Mouse (Mus musculus): Measurements from ENCODE around the gene Pilrb2. TPM values are rescaled to one million over a fixed set of nuclear protein-coding genes. Genes with fewer than 3 reads are reported as not detected.

The Pilrb2 gene
- polyA plus RNA-seq, 1 experiment from 2014 or later, result 1.1 TPM

DNA sequence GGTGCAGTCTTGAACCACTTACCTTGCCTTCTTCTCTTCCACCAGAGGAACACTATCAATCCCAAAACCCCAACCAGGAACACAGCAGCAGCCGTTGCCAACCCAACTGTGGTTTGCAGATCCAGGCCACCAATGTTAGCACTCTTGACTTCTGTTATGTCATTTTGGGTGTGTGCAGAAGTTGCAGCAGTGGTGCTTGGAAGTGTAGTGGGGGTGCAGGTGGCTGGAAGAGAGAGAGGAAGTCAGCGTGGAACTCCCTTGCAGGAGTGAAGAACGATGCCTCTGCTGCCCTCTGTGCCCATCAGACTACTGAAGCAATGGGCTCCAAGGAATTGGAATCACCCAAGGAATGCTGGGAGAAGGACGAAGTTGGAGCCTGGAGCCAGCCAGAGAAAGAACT is 40.5 kb downstream of the Pilrb2 start:
- no peaks in the 10 kb centered on the region for H3K27me3 ChIP-seq
- H3K9me3 ChIP-seq, result no peaks in the 10 kb centered on the region
- H3K4me3 ChIP-seq, result no peak overlapping the region
- no peaks in the 10 kb centered on the region for H3K4me1 ChIP-seq
- 77% methylated on average over 4 of the region's 4 CpGs for WGBS
- no peak for ATAC-seq (ENCODE audit: borderline replicate concordance, extremely low read depth, low FRiP score, low TSS enrichment)
- no peak overlapping the region for H3K4me2 ChIP-seq
- no peaks in the 10 kb centered on the region for H3K36me3 ChIP-seq
- H3K27ac ChIP-seq, result no peak overlapping the region
- no peak overlapping the region for H3K9ac ChIP-seq

DNA sequence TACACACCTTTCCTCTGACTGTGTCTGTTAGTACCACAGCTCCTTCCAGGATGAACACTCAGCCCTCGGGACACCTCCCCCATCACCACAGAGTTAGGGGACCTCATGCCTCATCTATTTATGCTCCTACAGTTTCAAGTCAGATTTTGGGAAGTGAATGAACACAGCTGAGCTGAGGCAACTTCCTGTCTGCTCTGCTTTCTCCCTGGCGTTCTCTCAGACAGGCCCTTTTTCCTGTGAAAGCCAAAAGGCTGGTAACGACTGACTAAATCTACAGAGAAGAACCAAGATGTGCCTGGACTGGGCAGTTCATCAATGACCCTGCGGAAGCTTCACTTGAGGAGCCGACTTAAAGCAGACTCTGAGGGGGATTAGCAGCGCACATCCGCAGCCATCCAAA is 41.4 kb downstream of the Pilrb2 start:
- WGBS, result 65% methylated on average over 7 of the region's 7 CpGs

DNA sequence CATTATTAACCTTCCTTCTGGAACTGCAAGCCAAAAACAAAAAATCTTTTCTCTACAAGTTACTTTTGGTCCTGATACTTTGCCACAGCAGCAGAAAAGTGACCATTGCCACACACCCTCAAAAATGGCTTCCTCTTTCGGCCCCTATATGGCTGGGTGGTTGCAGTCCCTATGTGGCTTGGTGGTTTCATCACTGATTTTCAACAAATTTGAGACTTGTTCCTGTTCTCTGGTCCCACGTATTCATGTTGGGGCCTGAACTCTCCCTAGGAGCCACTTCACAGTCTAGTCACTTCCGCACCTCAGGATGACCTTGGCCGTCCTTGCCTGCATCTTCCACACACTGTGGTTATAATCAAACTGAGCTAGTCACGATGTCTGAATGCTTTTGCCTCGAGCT is 42.9 kb downstream of the Pilrb2 start:
- 77% methylated on average over 6 of the region's 6 CpGs for WGBS
- Histone ChIP-seq H3K36me3 (no peaks in the 10 kb centered on the region), H3K4me2 (no peak overlapping the region), H3K27me3 (no peaks in the 10 kb centered on the region), H3K9me3 (no peaks in the 10 kb centered on the region), H3K4me3 (no peak overlapping the region), H3K27ac (no peak overlapping the region), H3K4me1 (no peaks in the 10 kb centered on the region), H3K9ac (no peak overlapping the region)
- no peak for ATAC-seq (ENCODE audit: borderline replicate concordance, extremely low read depth, low FRiP score, low TSS enrichment)

More for the DNA sequence above, 41.4 kb downstream of the Pilrb2 start:
- no peaks in the 10 kb centered on the region for H3K9me3 ChIP-seq
- no peak overlapping the region for H3K4me2 ChIP-seq
- H3K9ac ChIP-seq, result no peak overlapping the region
- H3K27ac ChIP-seq, result 0 out of 2 replicates have a peak overlapping the region, but pooled peaks have one; percentile 29
- H3K4me3 ChIP-seq, result no peak overlapping the region
- H3K27me3 ChIP-seq, result no peaks in the 10 kb centered on the region
- no peak for ATAC-seq (ENCODE audit: borderline replicate concordance, extremely low read depth, low FRiP score, low TSS enrichment)
- H3K4me1 ChIP-seq, result no peaks in the 10 kb centered on the region
- no peaks in the 10 kb centered on the region for H3K36me3 ChIP-seq

DNA sequence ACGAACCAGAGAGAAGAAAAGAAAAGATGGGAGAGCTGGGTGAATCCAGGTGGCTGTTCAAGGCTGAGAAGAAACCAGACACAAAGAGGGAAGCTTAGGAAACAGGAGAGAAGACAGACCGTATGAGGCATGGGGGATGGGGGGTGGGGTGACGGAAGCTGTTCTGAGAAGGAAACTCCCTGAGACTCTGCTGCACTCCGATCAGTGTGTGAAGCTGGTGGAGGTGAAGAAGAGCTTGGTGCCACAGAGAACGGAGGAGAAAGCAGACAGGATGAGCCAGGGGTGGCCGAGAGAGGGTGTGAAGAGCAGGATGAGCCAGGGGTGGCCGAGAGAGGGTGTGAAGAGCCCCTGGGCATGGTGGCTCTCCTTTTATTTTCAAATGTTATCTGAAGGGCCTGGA is 45.2 kb downstream of the Pilrb2 start:
- no peak for ATAC-seq (ENCODE audit: borderline replicate concordance, extremely low read depth, low FRiP score, low TSS enrichment)
- H3K4me1 ChIP-seq, result no peaks in the 10 kb centered on the region
- no peak overlapping the region for H3K4me2 ChIP-seq
- H3K9ac ChIP-seq, result no peak overlapping the region
- H3K9me3 ChIP-seq, result no peaks in the 10 kb centered on the region
- no peaks in the 10 kb centered on the region for H3K27me3 ChIP-seq
- H3K36me3 ChIP-seq, result no peaks in the 10 kb centered on the region
- H3K27ac ChIP-seq, result no peak overlapping the region
- 46% methylated on average over 7 of the region's 7 CpGs for WGBS
- no peak overlapping the region for H3K4me3 ChIP-seq

GRCm38 (mm10) chr5:137825971-137826370 is 45.6 kb downstream of the Pilrb2 start:
- H3K9me3 ChIP-seq, result no peaks in the 10 kb centered on the region
- H3K36me3 ChIP-seq, result no peaks in the 10 kb centered on the region
- H3K9ac ChIP-seq, result no peak overlapping the region
- no peak overlapping the region for H3K4me3 ChIP-seq
- no peak for ATAC-seq (ENCODE audit: borderline replicate concordance, extremely low read depth, low FRiP score, low TSS enrichment)
- no peaks in the 10 kb centered on the region for H3K27me3 ChIP-seq
- no peak overlapping the region for H3K27ac ChIP-seq
- WGBS, result 74% methylated on average over 2 of the region's 2 CpGs
- no peak overlapping the region for H3K4me2 ChIP-seq
- no peaks in the 10 kb centered on the region for H3K4me1 ChIP-seq

DNA sequence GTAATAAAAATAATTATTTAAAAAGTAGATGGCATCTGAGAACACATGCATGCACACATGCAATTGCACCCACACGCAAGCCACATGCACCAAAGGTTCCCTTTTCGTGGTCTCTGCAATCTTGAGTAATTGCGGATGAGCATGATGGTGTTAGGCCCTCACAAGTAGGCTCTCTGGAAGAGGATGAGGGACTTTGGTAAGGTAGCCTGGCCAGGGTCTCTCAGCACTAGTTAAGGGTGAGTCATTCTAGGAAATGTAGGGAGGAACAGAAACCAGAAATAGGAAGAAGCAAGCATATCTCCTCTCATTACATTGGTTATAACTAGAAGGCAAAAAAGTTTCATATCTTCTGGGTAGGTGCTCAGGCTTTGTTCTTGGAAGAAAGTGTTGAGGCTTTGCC is 46.6 kb downstream of the Pilrb2 start:
- ATAC-seq (ENCODE audit: borderline replicate concordance, extremely low read depth, low FRiP score, low TSS enrichment), result no peak
- Histone ChIP-seq H3K9ac (no peak overlapping the region), H3K36me3 (no peaks in the 10 kb centered on the region), H3K9me3 (no peaks in the 10 kb centered on the region), H3K27ac (no peak overlapping the region), H3K4me3 (no peak overlapping the region), H3K27me3 (no peaks in the 10 kb centered on the region), H3K4me2 (no peak overlapping the region), H3K4me1 (no peaks in the 10 kb centered on the region)
- WGBS, result 89% methylated on average over 3 of the region's 3 CpGs

- Histone ChIP-seq H3K4me2 (no peak overlapping the region), H3K36me3 (no peaks in the 10 kb centered on the region), H3K4me3 (no peak overlapping the region), H3K27ac (no peak overlapping the region), H3K4me1 (no peaks in the 10 kb centered on the region), H3K27me3 (no peaks in the 10 kb centered on the region), H3K9me3 (no peaks in the 10 kb centered on the region), H3K9ac (no peak overlapping the region)
- no peak for ATAC-seq (ENCODE audit: borderline replicate concordance, extremely low read depth, low FRiP score, low TSS enrichment)
- WGBS, result 87% methylated on average over 6 of the region's 6 CpGs
Observed at GRCm38 (mm10) chr5:137823455-137824045, 48.1 kb downstream of the Pilrb2 start.

DNA sequence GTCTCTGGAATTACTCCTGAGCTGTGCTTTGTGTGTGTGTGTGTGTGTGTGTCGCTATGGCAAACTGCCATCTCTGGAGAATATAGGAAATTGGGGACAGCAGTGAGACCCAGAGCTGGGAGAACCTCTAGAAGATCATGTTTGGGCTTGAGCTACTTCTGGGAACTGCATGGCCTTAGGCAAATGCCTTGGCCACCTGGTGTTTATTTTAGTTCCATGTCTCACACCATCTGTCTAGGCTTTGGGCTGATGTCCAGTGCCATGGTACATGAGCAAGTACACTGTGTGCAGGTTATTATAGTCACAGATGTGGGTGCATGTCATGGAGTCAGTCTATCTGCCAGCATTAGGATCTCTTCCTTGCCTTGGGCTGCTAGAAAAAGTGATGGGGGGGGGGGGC is 49.0 kb downstream of the Pilrb2 start:
- Histone ChIP-seq H3K9me3 (no peaks in the 10 kb centered on the region), H3K27ac (no peak overlapping the region), H3K9ac (no peak overlapping the region), H3K4me2 (no peak overlapping the region), H3K4me1 (no peaks in the 10 kb centered on the region), H3K36me3 (no peaks in the 10 kb centered on the region), H3K27me3 (no peaks in the 10 kb centered on the region), H3K4me3 (no peak overlapping the region)
- 81% methylated on average over 1 of the region's 1 CpGs for WGBS
- ATAC-seq (ENCODE audit: borderline replicate concordance, extremely low read depth, low FRiP score, low TSS enrichment), result no peak

DNA sequence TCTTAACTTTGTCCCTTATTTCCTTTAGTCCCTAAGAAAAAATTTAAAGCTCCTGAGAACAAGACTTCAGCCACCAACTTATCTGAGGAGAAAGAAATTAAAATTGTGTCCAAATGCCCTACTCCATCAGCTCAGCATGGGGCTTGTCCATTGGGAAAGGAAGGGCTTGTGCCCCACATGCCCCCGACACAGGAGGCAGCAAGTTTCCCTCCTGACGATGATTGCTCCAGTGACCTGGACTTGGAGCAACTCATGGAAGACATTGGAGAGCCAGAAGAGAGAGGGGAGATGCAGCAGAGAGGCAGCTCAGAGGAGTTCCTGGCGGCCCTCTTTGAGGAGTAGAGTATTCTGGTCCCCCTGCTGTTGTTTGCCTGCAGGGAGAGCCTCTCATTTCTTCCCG is 49.5 kb downstream of the Pilrb2 start:
- Histone ChIP-seq H3K27me3 (no peaks in the 10 kb centered on the region), H3K9ac (no peak overlapping the region), H3K36me3 (no peaks in the 10 kb centered on the region), H3K4me2 (no peak overlapping the region), H3K9me3 (no peaks in the 10 kb centered on the region), H3K4me3 (no peak overlapping the region), H3K4me1 (no peaks in the 10 kb centered on the region), H3K27ac (no peak overlapping the region)
- 56% methylated on average over 4 of the region's 4 CpGs for WGBS
- no peak for ATAC-seq (ENCODE audit: borderline replicate concordance, extremely low read depth, low FRiP score, low TSS enrichment)

- no peak for ATAC-seq (ENCODE audit: borderline replicate concordance, extremely low read depth, low FRiP score, low TSS enrichment)
- H3K27me3 ChIP-seq, result no peaks in the 10 kb centered on the region
- no peak overlapping the region for H3K9ac ChIP-seq
- no peak overlapping the region for H3K4me3 ChIP-seq
- H3K27ac ChIP-seq, result no peak overlapping the region
- H3K4me2 ChIP-seq, result no peak overlapping the region
- H3K9me3 ChIP-seq, result no peaks in the 10 kb centered on the region
- no peaks in the 10 kb centered on the region for H3K36me3 ChIP-seq
- 36% methylated on average over 4 of the region's 4 CpGs for WGBS
- H3K4me1 ChIP-seq, result no peaks in the 10 kb centered on the region
Observed at GRCm38 (mm10) chr5:137817466-137818222, 54.0 kb downstream of the Pilrb2 start.
